Mouse (Mus musculus) limb, embryonic 14.5 days (tissue): ENCODE data around the gene Fam160b1. TPM values are rescaled to one million over a fixed set of nuclear protein-coding genes. Genes with fewer than 3 reads are reported as not detected.

ENCODE experiments used
- ATAC-seq: fragments of 200-750 bp; cut with Nextera tagmentation; 2 replicates; pipeline ENCODE4 v1.8.0; 2017; ENCODE audit warnings: low read depth, moderate number of reproducible peaks, moderate TSS enrichment; ENCODE audit not compliant: low FRiP score
- DNase-seq: peaks from one replicate; pipeline ENCODE4 v3.0.0-alpha.2; 2015; ENCODE audit warnings: low spot score
- H3K27ac ChIP-seq: fragments of 300-500 bp; sonication (generic); replicated peaks from 2 replicates; pipeline ENCODE4 v1.5.1; 2014; ENCODE audit warnings: low read depth, mild to moderate bottlenecking, low read length, moderate library complexity, mixed read lengths
- H3K27me3 ChIP-seq: fragments of 300-500 bp; sonication (generic); 2 replicates; pipeline ENCODE4 v1.6.1; 2014; ENCODE audit warnings: low read length, mixed read lengths; ENCODE audit not compliant: control insufficient read depth, insufficient read depth
- H3K36me3 ChIP-seq: fragments of 300-500 bp; sonication (generic); 2 replicates; pipeline ENCODE4 v1.6.1; 2014; ENCODE audit warnings: mild to moderate bottlenecking, low read length, moderate library complexity, mixed read lengths; ENCODE audit not compliant: control insufficient read depth, insufficient read depth
- H3K4me1 ChIP-seq: fragments of 300-500 bp; sonication (generic); 2 replicates; pipeline ENCODE4 v1.6.1; 2014; ENCODE audit warnings: antibody characterized with exemption, low read length, mixed read lengths; ENCODE audit not compliant: control insufficient read depth, insufficient read depth
- H3K4me2 ChIP-seq: fragments of 300-500 bp; sonication (generic); replicated peaks from 2 replicates; pipeline ENCODE4 v1.6.1; 2014; ENCODE audit warnings: low read depth, mild to moderate bottlenecking, low read length, moderate library complexity; ENCODE audit not compliant: severe bottlenecking
- H3K4me3 ChIP-seq: fragments of 300-500 bp; sonication (generic); replicated peaks from 2 replicates; pipeline ENCODE4 v1.5.1; 2014; ENCODE audit warnings: low read length
- H3K9ac ChIP-seq: fragments of 300-500 bp; sonication (generic); 2 replicates; pipeline ENCODE4 v1.6.1; 2014; ENCODE audit warnings: mild to moderate bottlenecking, low read depth, low read length, moderate library complexity; ENCODE audit not compliant: severe bottlenecking
- H3K9me3 ChIP-seq: fragments of 300-500 bp; sonication (generic); 2 replicates; pipeline ENCODE4 v1.6.1; 2016; ENCODE audit warnings: low read length; ENCODE audit not compliant: control insufficient read depth
- POLR2A ChIP-seq: fragments of 200-500 bp; IDR thresholded peaks from 2 replicates; pipeline ENCODE4 v1.8.0; 2012; ENCODE audit warnings: inconsistent platforms, mild to moderate bottlenecking, moderate library complexity, borderline replicate concordance; ENCODE audit not compliant: insufficient read depth, insufficient read length; ENCODE audit errors: extremely low read depth
- WGBS: fragments of 180-500 bp; shearing (Covaris S2); extraction: QIAGEN DNeasy Blood & Tissue Kit; methylation state at CpG from one replicate; pipeline ENCODE4 v1.1.7; 2014; 5-methylcytosine and 5-hydroxymethylcytosine counted together
- polyA plus RNA-seq, 2 experiments: library from polyadenylated mRNA; depleted of rRNA in 1 of 2; stranded (reverse) in 1 of 2; unstranded in 1 of 2; fragments of >200 nt; fragmentation: Nextera tagmentation in 1 of 2; extraction: Ambion mirVana in 1 of 2; gene quantifications; 2 replicates each; pipeline versions ENCODE4 v1.2.1 to v1.2.3; 2012 to 2014

Fam160b1 gene
- polyA plus RNA-seq, 2 experiments, result 19.3 to 23.0 TPM

- 48% methylated on average over 10 of the region's 10 CpGs for WGBS
- peak; percentile 45 for DNase-seq
Observed at GRCm38 (mm10) chr19:57436586-57437021, 76.1 kb downstream of the Fam160b1 start.

GRCm38 (mm10) chr19:57437042-57437441 lies 76.6 kb downstream of the Fam160b1 start:
- Histone ChIP-seq H3K4me2 (no peak overlapping the region), H3K27ac (no peak overlapping the region), H3K27me3 (no peaks in the 10 kb centered on the region), H3K4me1 (peaks cover 25% of the 10 kb centered on the region), H3K9ac (no peak overlapping the region), H3K4me3 (no peak overlapping the region), H3K9me3 (no peaks in the 10 kb centered on the region), H3K36me3 (no peaks in the 10 kb centered on the region)
- DNase-seq (no peak), ATAC-seq (no peak)
- WGBS, result 29% methylated on average over 7 of the region's 7 CpGs
- no peak for TF ChIP-seq POLR2A

More at GRCm38 (mm10) chr19:57436586-57437021, 76.1 kb downstream of the Fam160b1 start:
- H3K27ac ChIP-seq, result no peak overlapping the region
- no peak overlapping the region for H3K4me2 ChIP-seq
- no peak for TF ChIP-seq POLR2A
- no peaks in the 10 kb centered on the region for H3K36me3 ChIP-seq
- H3K27me3 ChIP-seq, result no peaks in the 10 kb centered on the region
- H3K9me3 ChIP-seq, result no peaks in the 10 kb centered on the region
- no peak for ATAC-seq
- no peak overlapping the region for H3K9ac ChIP-seq
- H3K4me3 ChIP-seq, result no peak overlapping the region
- peaks cover 23% of the 10 kb centered on the region for H3K4me1 ChIP-seq

Other genes with a start within 250 kb of the Fam160b1 start
- gene Ablim1, start 45.8 kb upstream of the Fam160b1 start, polyA plus RNA-seq (2012; rRNA removed), result 22.9 and 30.6 TPM in 2 replicates
- gene Ablim1, start 45.8 kb upstream of the Fam160b1 start, polyA plus RNA-seq (2014; fragmentation: Nextera tagmentation; extraction: Ambion mirVana), result 72.1 and 76.9 TPM in 2 replicates
- gene Trub1, start 92.2 kb downstream of the Fam160b1 start, polyA plus RNA-seq (2012; rRNA removed), result 31.7 and 31.8 TPM in 2 replicates
- 22.7 and 24.4 TPM in 2 replicates for gene Trub1, start 92.2 kb downstream of the Fam160b1 start, polyA plus RNA-seq (2014; fragmentation: Nextera tagmentation; extraction: Ambion mirVana)